Mouse (Mus musculus): ENCODE results near the gene Dennd6a. TPM values are rescaled to one million over a fixed set of nuclear protein-coding genes. Genes with fewer than 3 reads are reported as not detected.

Dennd6a gene
- total and polyA plus RNA-seq, 3 experiments = 11.2 to 97.5 (median 51.6) TPM

DNA sequence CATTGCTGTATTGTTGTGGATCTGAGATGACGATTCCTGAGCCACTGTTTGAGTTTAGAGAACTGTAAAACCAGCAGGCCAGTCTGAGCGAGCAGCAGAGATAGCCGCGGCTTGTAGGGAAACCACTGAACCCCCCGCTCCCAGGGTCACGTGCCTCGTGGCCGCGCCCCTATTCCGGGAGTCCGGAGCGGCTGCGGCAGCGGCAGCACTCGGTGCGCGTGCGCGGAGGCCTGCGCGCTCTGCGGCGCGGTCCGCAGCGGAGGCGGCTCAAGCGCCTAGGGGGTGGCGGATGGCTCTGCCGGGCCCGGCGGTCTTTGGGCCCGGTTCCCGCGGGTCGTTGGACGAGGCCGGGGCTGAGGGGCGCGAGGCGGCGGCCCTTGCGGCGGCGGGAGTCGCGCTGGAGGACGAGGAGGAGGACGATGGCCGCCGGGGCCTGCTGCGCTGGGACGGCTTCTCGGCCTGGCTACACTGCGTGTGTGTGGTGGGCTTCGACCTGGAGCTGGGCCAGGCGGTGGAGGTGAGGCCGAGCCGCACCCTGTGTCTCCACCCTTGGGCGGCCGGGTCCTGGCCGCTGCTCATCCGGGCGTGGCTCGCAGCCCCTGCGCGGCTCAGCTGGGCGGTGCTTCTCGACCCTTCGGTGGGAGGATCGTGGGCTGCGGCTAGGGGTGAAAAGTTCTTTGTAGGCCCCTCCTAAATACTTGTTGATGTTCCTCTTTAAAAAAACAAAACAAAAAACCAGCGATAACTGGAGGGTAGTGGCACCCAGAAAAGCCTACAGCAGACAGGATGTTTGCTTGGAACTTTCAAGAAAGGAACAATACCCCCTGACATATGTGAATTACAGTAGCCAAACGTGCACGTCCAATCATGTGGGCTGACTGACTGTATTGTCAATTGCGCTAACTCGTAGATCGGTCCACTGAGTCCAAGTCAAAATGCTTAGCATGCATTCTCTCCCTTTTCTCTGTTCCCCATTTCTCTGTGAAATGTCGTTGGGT lies 6.0 kb downstream of the Dennd6a start:
- DNase-seq (ENCODE audit: low spot score) (peak; percentile 83), ATAC-seq (ENCODE audit: extremely low read depth, insufficient number of reproducible peaks, low FRiP score, poor library complexity, severe bottlenecking) (peak; percentile 75)
- Histone ChIP-seq H3K36me3 (replicated peaks) (peaks cover 16% of the 10 kb centered on the region), H3K9me3 (replicated peaks) (0 out of 2 replicates have a peak, but pooled peaks cover 5% of the 10 kb centered on the region), H3K4me3 (ENCODE audit: low read depth, low read length) (peak overlapping the region; percentile 91), H3K4me1 (ENCODE audit: insufficient read depth, low read depth, low read length) (peaks cover 44% of the 10 kb centered on the region), H3K27me3 (ENCODE audit: insufficient read depth, low read length) (no peaks in the 10 kb centered on the region)
- TF ChIP-seq GATA2 (IDR thresholded peaks at IDR 0.05; ENCODE audit: borderline replicate concordance, low read depth, low read length) (no peak), CTCF (IDR thresholded peaks at IDR 0.05; ENCODE audit: low read depth, low read length) (no peak), POLR2AphosphoS5 (IDR thresholded peaks at IDR 0.05; ENCODE audit: insufficient replicate concordance, low read depth, low read length) (no peak), GATA1 (IDR thresholded peaks at IDR 0.05; ENCODE audit: borderline replicate concordance, low read length) (no peak), TAL1 (conservative IDR thresholded peaks at IDR 0.05; ENCODE audit: low read depth, low read length) (no peak)

DNA sequence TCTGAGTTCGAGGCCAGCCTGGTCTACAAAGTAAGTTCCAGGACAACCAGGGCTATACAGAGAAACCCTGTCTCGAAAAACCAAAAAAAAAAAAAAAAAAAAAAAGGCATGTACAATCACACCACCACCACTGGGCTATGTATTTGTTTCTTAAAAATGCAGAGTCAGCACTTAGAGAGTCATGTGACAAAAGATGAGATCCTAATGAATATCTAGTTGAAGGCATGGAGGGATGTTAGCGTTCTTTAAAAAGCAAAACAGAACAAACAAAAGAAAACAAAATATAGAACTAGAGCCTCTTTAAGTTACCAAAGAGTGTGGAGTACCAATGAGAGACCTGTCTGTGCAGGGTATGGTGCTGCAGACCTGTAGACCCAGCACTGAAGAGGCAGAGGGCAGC lies 10.0 kb downstream of the Dennd6a start:
- 0 out of 2 replicates have a peak, but pooled peaks cover 5% of the 10 kb centered on the region for H3K9me3 ChIP-seq (replicated peaks)
- ATAC-seq (ENCODE audit: extremely low read depth, insufficient number of reproducible peaks, low FRiP score, poor library complexity, severe bottlenecking) (no peak), DNase-seq (ENCODE audit: low spot score) (no peak)
- H3K4me3 ChIP-seq (ENCODE audit: low read depth, low read length) = peak overlapping the region; percentile 36; the same call in 1 of the 2 replicates
- H3K36me3 ChIP-seq (replicated peaks) = peaks cover 27% of the 10 kb centered on the region
- TF ChIP-seq CTCF (IDR thresholded peaks at IDR 0.05; ENCODE audit: low read depth, low read length) (no peak), TAL1 (conservative IDR thresholded peaks at IDR 0.05; ENCODE audit: low read depth, low read length) (no peak), GATA2 (IDR thresholded peaks at IDR 0.05; ENCODE audit: borderline replicate concordance, low read depth, low read length) (no peak), GATA1 (IDR thresholded peaks at IDR 0.05; ENCODE audit: borderline replicate concordance, low read length) (no peak), POLR2AphosphoS5 (IDR thresholded peaks at IDR 0.05; ENCODE audit: insufficient replicate concordance, low read depth, low read length) (no peak)
- peaks cover 71% of the 10 kb centered on the region for H3K4me1 ChIP-seq (ENCODE audit: insufficient read depth, low read depth, low read length)
- H3K27me3 ChIP-seq (ENCODE audit: insufficient read depth, low read length) = no peaks in the 10 kb centered on the region

DNA sequence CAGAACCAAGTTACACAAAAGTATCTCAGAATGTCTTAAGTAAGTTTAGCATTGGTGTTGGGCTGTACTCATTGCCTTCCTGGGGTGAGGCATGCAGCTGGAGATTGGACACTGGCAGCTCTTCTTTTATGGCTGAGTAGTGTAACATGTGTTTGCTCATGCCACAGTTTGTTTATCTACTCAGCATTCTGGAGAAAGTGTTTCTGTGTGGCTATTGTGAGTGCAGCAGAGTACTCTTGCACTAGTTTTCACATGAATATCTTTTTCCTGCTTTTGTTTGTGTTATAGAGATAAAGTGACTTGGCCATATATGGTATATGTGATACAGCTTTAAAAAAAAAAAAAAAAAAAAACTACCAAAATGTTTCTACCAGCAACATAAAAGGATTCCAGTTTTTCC lies 13.5 kb downstream of the Dennd6a start:
- Histone ChIP-seq H3K36me3 (replicated peaks) (peaks cover 23% of the 10 kb centered on the region), H3K4me3 (ENCODE audit: low read depth, low read length) (no peak overlapping the region; the same call in 1 of the 2 replicates), H3K9me3 (replicated peaks) (0 out of 2 replicates have a peak, but pooled peaks cover 1% of the 10 kb centered on the region), H3K4me1 (ENCODE audit: insufficient read depth, low read depth, low read length) (peaks cover 78% of the 10 kb centered on the region), H3K27me3 (ENCODE audit: insufficient read depth, low read length) (no peaks in the 10 kb centered on the region)
- no peak for DNase-seq (ENCODE audit: low spot score)
- ATAC-seq (ENCODE audit: extremely low read depth, insufficient number of reproducible peaks, low FRiP score, poor library complexity, severe bottlenecking) = peak; percentile 71
- TF ChIP-seq TAL1 (conservative IDR thresholded peaks at IDR 0.05; ENCODE audit: low read depth, low read length) (peak; percentile 42; the same call in 1 of the 2 replicates), GATA2 (IDR thresholded peaks at IDR 0.05; ENCODE audit: borderline replicate concordance, low read depth, low read length) (no peak), GATA1 (IDR thresholded peaks at IDR 0.05; ENCODE audit: borderline replicate concordance, low read length) (no peak), POLR2AphosphoS5 (IDR thresholded peaks at IDR 0.05; ENCODE audit: insufficient replicate concordance, low read depth, low read length) (no peak), CTCF (IDR thresholded peaks at IDR 0.05; ENCODE audit: low read depth, low read length) (no peak)

DNA sequence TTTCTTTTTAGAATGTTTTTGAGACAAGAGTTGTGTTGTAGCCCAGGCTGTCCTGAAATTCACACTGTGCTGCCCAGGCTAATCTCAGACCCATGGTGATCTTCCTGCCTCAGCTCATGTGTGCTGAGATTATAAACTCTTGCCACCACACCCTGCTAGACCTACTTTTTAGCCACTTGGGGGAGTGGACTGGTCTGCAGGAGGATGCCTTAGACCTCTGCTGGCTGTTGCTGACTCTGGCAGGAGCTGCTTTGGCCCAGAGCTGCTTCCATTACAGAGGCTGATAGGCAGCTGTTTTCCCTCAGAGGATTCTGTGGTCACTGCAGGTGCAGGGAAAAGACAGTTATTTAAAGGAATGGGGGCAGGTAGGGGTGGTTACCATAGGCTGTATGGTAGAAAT lies 17.7 kb downstream of the Dennd6a start:
- ATAC-seq (ENCODE audit: extremely low read depth, insufficient number of reproducible peaks, low FRiP score, poor library complexity, severe bottlenecking) = peak; percentile 5; the same call in 1 of the 2 replicates
- no peak for DNase-seq (ENCODE audit: low spot score)
- TF ChIP-seq CTCF (IDR thresholded peaks at IDR 0.05; ENCODE audit: low read depth, low read length) (no peak), TAL1 (conservative IDR thresholded peaks at IDR 0.05; ENCODE audit: low read depth, low read length) (0 out of 2 replicates have a peak, but pooled peaks have one; percentile 10), GATA2 (IDR thresholded peaks at IDR 0.05; ENCODE audit: borderline replicate concordance, low read depth, low read length) (no peak), POLR2AphosphoS5 (IDR thresholded peaks at IDR 0.05; ENCODE audit: insufficient replicate concordance, low read depth, low read length) (no peak)
- Histone ChIP-seq H3K4me3 (ENCODE audit: low read depth, low read length) (no peak overlapping the region; the same call in 1 of the 2 replicates), H3K4me1 (ENCODE audit: insufficient read depth, low read depth, low read length) (peaks cover 78% of the 10 kb centered on the region), H3K36me3 (replicated peaks) (peaks cover 7% of the 10 kb centered on the region), H3K9me3 (replicated peaks) (no peaks in the 10 kb centered on the region), H3K27me3 (ENCODE audit: insufficient read depth, low read length) (no peaks in the 10 kb centered on the region)

DNA sequence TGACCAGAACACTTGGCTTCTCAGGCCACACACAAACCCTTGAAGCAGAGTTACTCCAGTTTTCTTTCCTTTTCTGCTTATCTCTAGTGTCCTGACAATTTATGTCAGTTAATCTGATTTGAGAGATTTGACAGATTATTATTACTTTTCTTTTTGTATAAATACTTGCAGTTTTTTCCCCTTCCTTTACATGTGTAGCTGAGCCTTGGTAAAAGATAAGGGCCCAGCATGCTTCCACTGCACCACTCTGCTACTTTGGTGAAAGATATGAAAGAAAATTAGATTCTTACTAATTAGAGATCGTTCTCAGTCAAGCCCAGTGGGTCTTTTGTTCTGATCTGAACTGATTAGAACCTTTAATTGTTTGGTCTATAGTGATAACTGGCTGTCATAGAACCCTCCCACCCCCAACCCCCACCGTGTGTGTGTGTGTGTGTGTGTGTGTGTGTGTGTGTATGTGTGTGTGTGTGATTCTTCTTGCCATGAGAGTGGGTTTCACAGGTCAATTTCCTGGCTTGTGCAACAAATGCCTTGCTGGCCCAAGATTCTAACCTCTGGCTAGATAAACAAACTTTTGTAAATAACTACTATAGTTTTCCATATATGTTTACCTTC lies 19.7 kb downstream of the Dennd6a start:
- TF ChIP-seq CTCF (IDR thresholded peaks at IDR 0.05; ENCODE audit: low read depth, low read length) (no peak), GATA2 (IDR thresholded peaks at IDR 0.05; ENCODE audit: borderline replicate concordance, low read depth, low read length) (no peak), GATA1 (IDR thresholded peaks at IDR 0.05; ENCODE audit: borderline replicate concordance, low read length) (no peak), TAL1 (conservative IDR thresholded peaks at IDR 0.05; ENCODE audit: low read depth, low read length) (no peak; the same call in 1 of the 2 replicates), POLR2AphosphoS5 (IDR thresholded peaks at IDR 0.05; ENCODE audit: insufficient replicate concordance, low read depth, low read length) (no peak)
- Histone ChIP-seq H3K27me3 (ENCODE audit: insufficient read depth, low read length) (no peaks in the 10 kb centered on the region), H3K4me3 (ENCODE audit: low read depth, low read length) (no peak overlapping the region; the same call in 1 of the 2 replicates), H3K4me1 (ENCODE audit: insufficient read depth, low read depth, low read length) (peaks cover 67% of the 10 kb centered on the region), H3K9me3 (replicated peaks) (peaks cover 6% of the 10 kb centered on the region), H3K36me3 (replicated peaks) (peaks cover 20% of the 10 kb centered on the region)
- DNase-seq (ENCODE audit: low spot score) (no peak), ATAC-seq (ENCODE audit: extremely low read depth, insufficient number of reproducible peaks, low FRiP score, poor library complexity, severe bottlenecking) (peak; percentile 68)
